Mouse (Mus musculus): Measurements from ENCODE around the gene Itih2.

- TF ChIP-seq CTCF (IDR thresholded peaks at IDR 0.05; ENCODE audit: low read depth) (no peak), EP300 (IDR thresholded peaks at IDR 0.05; ENCODE audit: low read depth) (no peak)
Observed at GRCm38 (mm10) chr2:10168016-10168415, 36.8 kb upstream of the Itih2 start.
